Mouse (Mus musculus) liver, embryonic 12.5 days (tissue): Measurements from ENCODE around the gene Wars. TPM values are rescaled to one million over a fixed set of nuclear protein-coding genes. Genes with fewer than 3 reads are reported as not detected.

Experiments
- ATAC-seq: fragments of 200-750 bp; cut with Nextera tagmentation; 2 replicates; pipeline ENCODE4 v1.8.0; 2017; ENCODE audit warnings: moderate number of reproducible peaks, mild to moderate bottlenecking, moderate library complexity
- H3K27ac ChIP-seq: fragments of 300-500 bp; sonication (generic); 2 replicates; pipeline ENCODE4 v1.5.1; 2016; ENCODE audit warnings: mild to moderate bottlenecking
- H3K27me3 ChIP-seq: fragments of 300-500 bp; sonication (generic); replicated peaks from 2 replicates; pipeline ENCODE4 v1.6.1; 2016; ENCODE audit warnings: mild to moderate bottlenecking, moderate library complexity
- H3K36me3 ChIP-seq: fragments of 300-500 bp; sonication (generic); 2 replicates; pipeline ENCODE4 v1.6.1; 2016; ENCODE audit warnings: mild to moderate bottlenecking, moderate library complexity
- H3K4me1 ChIP-seq: fragments of 300-500 bp; sonication (generic); 2 replicates; pipeline ENCODE4 v1.6.1; 2016
- H3K4me2 ChIP-seq: fragments of 300-500 bp; sonication (generic); 2 replicates; pipeline ENCODE4 v1.6.1; 2016; ENCODE audit warnings: mild to moderate bottlenecking, moderate library complexity
- H3K4me3 ChIP-seq: fragments of 300-500 bp; sonication (generic); 2 replicates; pipeline ENCODE4 v1.5.1; 2016; ENCODE audit warnings: mild to moderate bottlenecking, moderate library complexity
- H3K9ac ChIP-seq: fragments of 300-500 bp; sonication (generic); 2 replicates; pipeline ENCODE4 v1.6.1; 2016; ENCODE audit warnings: mild to moderate bottlenecking, moderate library complexity
- H3K9me3 ChIP-seq: fragments of 300-500 bp; sonication (generic); replicated peaks from 2 replicates; pipeline ENCODE4 v1.6.1; 2016; ENCODE audit warnings: mild to moderate bottlenecking, moderate library complexity
- WGBS: fragments of 180-500 bp; shearing (Covaris S2); methylation state at CpG from one replicate; pipeline ENCODE4 v1.1.7; 2016; ENCODE audit not compliant: insufficient replicate concordance; 5-methylcytosine and 5-hydroxymethylcytosine counted together
- polyA plus RNA-seq: library from polyadenylated mRNA; unstranded; fragments of >200 nt; fragmentation: Nextera tagmentation; extraction: Ambion mirVana; gene quantifications from 2 replicates; pipeline ENCODE4 v1.2.1, GENCODE M21; 2016

Wars gene
- 58.8 and 61.7 TPM in 2 replicates for polyA plus RNA-seq

DNA sequence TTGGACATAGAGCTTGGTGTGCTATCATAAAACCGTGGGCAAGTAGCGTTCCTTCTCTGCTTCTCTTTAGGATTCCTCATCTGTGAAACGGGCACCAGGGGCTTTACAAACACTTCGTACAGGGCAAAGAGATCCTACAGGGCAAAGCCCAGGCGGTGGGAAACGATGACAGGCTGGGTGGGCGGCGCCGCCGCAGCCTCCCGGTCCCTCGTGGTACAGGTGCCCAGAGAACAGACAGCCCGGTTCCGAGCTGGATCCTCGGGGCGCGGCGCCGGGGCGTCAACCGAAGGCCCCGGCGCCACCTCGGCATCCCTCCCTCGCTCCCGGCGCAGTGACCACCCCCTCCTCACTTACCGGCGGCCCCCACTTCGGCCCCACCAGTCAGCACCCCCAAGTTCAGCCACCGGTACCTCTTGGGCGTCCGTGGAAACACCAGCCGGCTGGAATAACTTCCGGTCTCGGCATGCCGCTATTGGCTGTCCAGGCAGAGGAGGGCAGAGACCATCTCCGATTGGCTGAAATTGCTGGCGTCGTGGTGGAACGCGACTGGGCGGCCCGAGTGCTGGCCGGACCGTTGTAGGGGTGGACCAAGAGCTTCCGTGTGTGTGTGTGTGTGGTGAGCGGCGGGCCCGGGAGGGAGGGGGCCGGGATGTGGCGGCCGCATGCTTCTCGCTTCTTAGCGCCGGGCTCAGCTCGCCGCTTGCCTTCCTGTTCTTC lies at the start of gene Wars:
TSS of gene Wars (minus strand) at position 460 of the 717 bp plus-strand sequence.
- ATAC-seq = peak; percentile 100
- Histone ChIP-seq H3K4me3 (peak within 1 kb of the TSS; percentile 89), H3K4me1 (peaks cover 30% of the 10 kb centered on the region), H3K27me3 (no peaks in the 10 kb centered on the region), H3K4me2 (peak within 1 kb of the TSS; percentile 94), H3K9ac (peak within 1 kb of the TSS; percentile 81), H3K27ac (peak within 1 kb of the TSS; percentile 53), H3K9me3 (no peaks in the 10 kb centered on the region), H3K36me3 (peaks cover 26% of the 10 kb centered on the region)
- 0% methylated on average over 58 of the region's 58 CpGs for WGBS

GRCm38 (mm10) chr12:108942203-108942923 lies 48.4 kb upstream of the Wars start:
- Histone ChIP-seq H3K4me1 (no peaks in the 10 kb centered on the region), H3K9ac (no peak overlapping the region), H3K27me3 (no peaks in the 10 kb centered on the region), H3K36me3 (no peaks in the 10 kb centered on the region), H3K4me3 (no peak overlapping the region), H3K4me2 (no peak overlapping the region), H3K27ac (no peak overlapping the region), H3K9me3 (no peaks in the 10 kb centered on the region)
- 75% methylated on average over 14 of the region's 14 CpGs for WGBS
- ATAC-seq = no peak

GRCm38 (mm10) chr12:108941282-108941681 lies 47.3 kb upstream of the Wars start:
- H3K9ac ChIP-seq = no peak overlapping the region
- no peaks in the 10 kb centered on the region for H3K27me3 ChIP-seq
- H3K4me1 ChIP-seq = no peaks in the 10 kb centered on the region
- no peaks in the 10 kb centered on the region for H3K9me3 ChIP-seq
- no peak for ATAC-seq
- 56% methylated on average over 2 of the region's 2 CpGs for WGBS
- H3K4me3 ChIP-seq = no peak overlapping the region
- H3K27ac ChIP-seq = no peak overlapping the region
- H3K36me3 ChIP-seq = no peaks in the 10 kb centered on the region
- no peak overlapping the region for H3K4me2 ChIP-seq

DNA sequence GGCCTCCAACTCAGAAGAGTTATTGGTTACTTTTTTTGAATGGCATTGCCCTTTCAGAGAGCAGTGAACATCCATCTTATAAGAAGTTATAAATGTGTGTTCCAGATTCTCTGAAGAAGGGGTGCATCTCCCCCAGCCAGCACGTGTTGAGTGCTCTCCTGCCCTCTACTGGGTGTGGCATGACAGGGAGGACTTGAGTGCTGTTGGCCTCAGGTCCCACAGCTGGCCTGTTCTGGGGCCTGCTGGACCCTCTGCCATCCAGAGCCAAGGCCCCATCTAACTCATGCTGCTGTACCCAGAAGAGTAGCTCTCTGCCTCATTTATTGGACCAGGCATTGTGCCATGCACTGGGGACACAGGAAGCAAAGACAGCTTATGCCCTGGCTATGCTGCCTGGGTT lies 46.3 kb upstream of the Wars start:
- WGBS = 25% methylated on average over 1 of the region's 1 CpGs

GRCm38 (mm10) chr12:108939317-108939716 lies 45.3 kb upstream of the Wars start:
- whole genome bisulfite sequencing = 74% methylated on average over 9 of the region's 9 CpGs
- no peak overlapping the region for H3K27ac ChIP-seq
- no peak for ATAC-seq
- H3K4me3 ChIP-seq = no peak overlapping the region
- H3K4me2 ChIP-seq = no peak overlapping the region
- no peaks in the 10 kb centered on the region for H3K9me3 ChIP-seq
- no peaks in the 10 kb centered on the region for H3K27me3 ChIP-seq
- H3K4me1 ChIP-seq = no peaks in the 10 kb centered on the region
- H3K36me3 ChIP-seq = no peaks in the 10 kb centered on the region
- H3K9ac ChIP-seq = no peak overlapping the region

More for the DNA sequence above, 46.3 kb upstream of the Wars start:
- ATAC-seq = no peak
- Histone ChIP-seq H3K27me3 (no peaks in the 10 kb centered on the region), H3K4me2 (no peak overlapping the region), H3K9me3 (no peaks in the 10 kb centered on the region), H3K9ac (no peak overlapping the region), H3K27ac (no peak overlapping the region), H3K4me1 (no peaks in the 10 kb centered on the region), H3K36me3 (no peaks in the 10 kb centered on the region), H3K4me3 (no peak overlapping the region)

DNA sequence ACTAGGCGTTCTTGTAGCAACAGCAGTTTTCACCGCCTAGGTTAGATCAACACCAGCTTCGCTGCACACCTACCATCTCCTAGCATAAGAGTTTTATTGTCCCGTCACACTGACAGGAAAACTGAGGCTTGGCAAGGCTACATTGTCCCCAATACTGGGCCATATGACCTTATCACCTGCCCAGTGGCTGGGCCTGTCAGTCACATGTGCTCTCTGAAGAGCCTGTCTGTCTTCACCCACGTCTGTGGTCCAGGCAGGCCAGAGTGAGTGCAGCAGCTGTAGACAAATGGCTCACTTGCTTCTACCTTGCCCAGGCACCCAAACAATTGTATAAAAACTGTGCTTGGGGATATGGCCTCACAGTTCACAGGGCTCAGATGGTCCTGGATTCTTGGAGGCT lies 44.9 kb upstream of the Wars start:
- H3K27ac ChIP-seq = no peak overlapping the region
- no peak overlapping the region for H3K9ac ChIP-seq
- no peak overlapping the region for H3K4me2 ChIP-seq
- H3K36me3 ChIP-seq = no peaks in the 10 kb centered on the region
- no peak for ATAC-seq
- H3K4me1 ChIP-seq = no peaks in the 10 kb centered on the region
- no peaks in the 10 kb centered on the region for H3K9me3 ChIP-seq
- no peak overlapping the region for H3K4me3 ChIP-seq
- WGBS = 73% methylated on average over 5 of the region's 5 CpGs
- no peaks in the 10 kb centered on the region for H3K27me3 ChIP-seq

GRCm38 (mm10) chr12:108937506-108937905 lies 43.5 kb upstream of the Wars start:
- Histone ChIP-seq H3K9me3 (no peaks in the 10 kb centered on the region), H3K4me2 (no peak overlapping the region), H3K27ac (no peak overlapping the region), H3K4me1 (no peaks in the 10 kb centered on the region), H3K36me3 (no peaks in the 10 kb centered on the region), H3K9ac (no peak overlapping the region), H3K4me3 (no peak overlapping the region), H3K27me3 (no peaks in the 10 kb centered on the region)
- 72% methylated on average over 4 of the region's 4 CpGs for WGBS
- ATAC-seq = no peak

DNA sequence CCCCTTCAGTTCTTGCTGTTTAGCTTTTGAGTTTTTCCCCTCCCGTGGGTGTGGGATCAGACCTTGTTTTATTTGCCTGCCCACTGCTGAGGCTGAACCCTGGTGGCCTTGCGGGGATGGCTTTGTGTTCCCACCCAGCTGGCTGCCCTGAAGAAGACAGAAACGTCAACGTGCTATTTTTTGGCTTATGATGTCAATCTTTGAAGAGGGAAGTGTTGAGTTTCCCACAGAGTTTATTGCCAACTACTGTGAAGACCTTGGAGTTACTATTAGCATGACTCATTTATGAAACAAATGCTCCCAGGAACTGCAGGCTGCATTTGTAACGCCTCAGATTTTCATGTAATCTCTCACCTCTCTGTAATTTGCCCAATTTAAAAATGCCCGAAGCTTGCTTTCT lies 42.9 kb upstream of the Wars start:
- H3K27ac ChIP-seq = no peak overlapping the region

DNA sequence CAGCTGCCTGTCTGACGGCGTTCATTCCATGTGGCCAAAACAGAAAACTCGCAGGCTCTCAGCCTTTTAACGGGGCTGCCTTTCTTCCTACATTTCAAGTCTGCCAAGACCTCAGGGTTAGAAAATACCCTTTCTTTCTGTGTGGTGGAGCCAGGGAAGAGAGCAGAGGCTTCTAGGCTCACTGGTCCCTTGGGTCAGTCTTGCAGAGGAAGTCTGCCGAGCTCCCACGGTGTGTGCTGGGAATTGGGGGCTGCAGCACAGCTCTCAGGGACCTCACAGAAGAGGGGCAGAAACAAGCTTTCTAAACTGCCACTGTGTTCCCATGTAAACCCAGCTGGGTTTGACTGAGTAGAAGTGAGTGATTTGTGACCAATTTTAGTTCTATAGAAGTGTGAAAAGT lies 40.3 kb upstream of the Wars start:
- H3K36me3 ChIP-seq = no peaks in the 10 kb centered on the region
- no peaks in the 10 kb centered on the region for H3K4me1 ChIP-seq
- no peak overlapping the region for H3K4me2 ChIP-seq
- H3K27ac ChIP-seq = no peak overlapping the region
- ATAC-seq = no peak
- no peak overlapping the region for H3K4me3 ChIP-seq
- 74% methylated on average over 6 of the region's 6 CpGs for WGBS
- no peaks in the 10 kb centered on the region for H3K27me3 ChIP-seq
- no peak overlapping the region for H3K9ac ChIP-seq
- no peaks in the 10 kb centered on the region for H3K9me3 ChIP-seq

More for the DNA sequence above, 42.9 kb upstream of the Wars start:
- Histone ChIP-seq H3K4me1 (no peaks in the 10 kb centered on the region), H3K27me3 (no peaks in the 10 kb centered on the region), H3K9me3 (no peaks in the 10 kb centered on the region), H3K9ac (no peak overlapping the region), H3K4me3 (no peak overlapping the region), H3K36me3 (no peaks in the 10 kb centered on the region), H3K4me2 (no peak overlapping the region)
- no peak for ATAC-seq
- 48% methylated on average over 6 of the region's 6 CpGs for whole genome bisulfite sequencing

- no peak overlapping the region for H3K27ac ChIP-seq
- no peaks in the 10 kb centered on the region for H3K27me3 ChIP-seq
- ATAC-seq = no peak
- no peaks in the 10 kb centered on the region for H3K36me3 ChIP-seq
- H3K4me1 ChIP-seq = peaks cover 17% of the 10 kb centered on the region
- H3K9me3 ChIP-seq = no peaks in the 10 kb centered on the region
- 56% methylated on average over 2 of the region's 3 CpGs for WGBS
- H3K4me2 ChIP-seq = no peak overlapping the region
- no peak overlapping the region for H3K9ac ChIP-seq
- no peak overlapping the region for H3K4me3 ChIP-seq
Observed at GRCm38 (mm10) chr12:108932113-108932512, 38.1 kb upstream of the Wars start.

DNA sequence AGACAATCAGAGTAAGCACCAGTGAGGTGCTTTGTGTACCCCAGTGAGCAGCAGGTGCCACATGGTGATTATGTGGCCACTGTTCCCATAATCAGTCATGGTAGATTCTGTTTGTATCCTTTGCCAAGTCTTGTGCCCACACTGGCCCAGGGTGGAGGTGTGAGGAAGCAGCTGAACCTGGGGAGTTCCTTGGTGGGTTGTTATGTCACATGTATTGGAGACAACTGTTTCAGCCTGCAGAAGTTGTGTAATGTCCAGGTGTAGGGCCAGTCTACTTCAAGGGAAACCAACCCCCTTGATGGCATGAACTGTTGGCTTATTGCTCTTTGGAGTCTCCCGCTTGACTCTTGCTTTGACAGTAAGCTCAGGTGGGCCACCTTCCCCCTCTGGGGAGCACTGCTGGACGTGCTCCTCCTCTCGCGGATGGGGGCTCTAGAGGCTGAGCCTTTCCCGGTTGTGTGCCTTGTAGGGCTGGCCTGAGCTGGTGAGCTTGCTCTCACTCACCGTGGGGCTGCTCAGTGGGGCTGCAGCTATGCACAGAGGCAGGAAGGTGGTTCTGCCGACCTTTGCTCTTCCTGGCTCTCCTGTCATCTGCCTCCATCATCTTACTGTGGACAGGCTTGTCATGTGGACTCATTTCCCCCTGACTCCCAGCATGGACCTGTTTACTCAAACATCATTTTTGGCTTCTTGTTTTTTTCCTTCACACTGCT lies 37.5 kb upstream of the Wars start:
- ATAC-seq = no peak
- 51% methylated on average over 7 of the region's 7 CpGs for WGBS
- H3K9me3 ChIP-seq = no peaks in the 10 kb centered on the region
- H3K4me1 ChIP-seq = peaks cover 17% of the 10 kb centered on the region
- no peak overlapping the region for H3K9ac ChIP-seq
- H3K27me3 ChIP-seq = no peaks in the 10 kb centered on the region
- H3K27ac ChIP-seq = no peak overlapping the region
- H3K4me3 ChIP-seq = no peak overlapping the region
- H3K36me3 ChIP-seq = no peaks in the 10 kb centered on the region
- no peak overlapping the region for H3K4me2 ChIP-seq

- no peak overlapping the region for H3K4me2 ChIP-seq
- peaks cover 23% of the 10 kb centered on the region for H3K4me1 ChIP-seq
- no peak overlapping the region for H3K9ac ChIP-seq
- H3K4me3 ChIP-seq = no peak overlapping the region
- no peaks in the 10 kb centered on the region for H3K36me3 ChIP-seq
- ATAC-seq = no peak
- no peaks in the 10 kb centered on the region for H3K9me3 ChIP-seq
- H3K27ac ChIP-seq = no peak overlapping the region
- 54% methylated on average over 3 of the region's 3 CpGs for WGBS
- no peaks in the 10 kb centered on the region for H3K27me3 ChIP-seq
Observed at GRCm38 (mm10) chr12:108929475-108929874, 35.5 kb upstream of the Wars start.
